Mouse (Mus musculus): Measurements from ENCODE around the gene Heca. TPM values are rescaled to one million over a fixed set of nuclear protein-coding genes. Genes with fewer than 3 reads are reported as not detected.
A peak's percentile ranks its signal among the peaks of the same experiment; 100 is the strongest.

Heca gene
- polyA plus RNA-seq, 1 experiment from 2014 or later, result 5.5 TPM

DNA sequence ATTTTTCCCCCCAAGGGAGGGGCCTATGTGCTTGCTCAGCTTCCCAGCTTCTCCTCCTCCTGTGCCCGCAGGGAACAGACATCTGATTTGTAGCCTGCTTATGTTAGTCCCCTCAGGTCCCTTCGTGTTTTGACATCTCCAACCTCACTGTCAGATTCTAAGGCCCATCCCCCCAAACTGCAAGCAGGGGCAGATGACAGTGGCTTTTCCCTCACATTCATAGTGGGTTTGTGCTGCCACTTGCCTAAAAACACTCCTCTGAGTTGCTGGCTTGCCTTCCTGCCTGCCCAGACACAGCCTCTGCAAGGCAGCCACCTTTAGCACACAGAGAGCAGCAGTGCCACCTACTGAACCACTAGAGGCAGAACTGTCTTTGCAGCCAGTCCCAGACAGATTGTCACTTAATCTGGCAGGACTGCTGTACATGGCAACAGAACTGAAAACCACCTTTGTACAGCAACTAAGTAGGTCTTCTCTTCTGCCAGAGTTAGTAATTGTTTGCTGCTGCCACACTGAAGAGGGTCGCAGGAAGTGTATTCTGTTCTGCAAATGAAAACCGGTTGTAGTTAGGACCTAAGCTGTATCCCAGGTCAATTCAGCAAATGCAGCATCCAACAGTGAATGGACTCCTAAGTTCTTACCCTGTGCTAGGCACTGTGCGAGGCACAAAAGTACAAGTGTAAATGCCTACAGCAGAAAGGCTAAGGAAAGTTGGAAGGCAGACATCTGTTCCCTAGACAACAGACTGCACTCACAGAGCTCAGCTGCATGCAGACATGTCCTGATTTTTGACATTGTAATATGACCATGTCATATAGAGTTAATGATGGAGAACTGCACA is 77.8 kb downstream of the Heca start:
- 33% methylated on average over 5 of the region's 5 CpGs for WGBS

DNA sequence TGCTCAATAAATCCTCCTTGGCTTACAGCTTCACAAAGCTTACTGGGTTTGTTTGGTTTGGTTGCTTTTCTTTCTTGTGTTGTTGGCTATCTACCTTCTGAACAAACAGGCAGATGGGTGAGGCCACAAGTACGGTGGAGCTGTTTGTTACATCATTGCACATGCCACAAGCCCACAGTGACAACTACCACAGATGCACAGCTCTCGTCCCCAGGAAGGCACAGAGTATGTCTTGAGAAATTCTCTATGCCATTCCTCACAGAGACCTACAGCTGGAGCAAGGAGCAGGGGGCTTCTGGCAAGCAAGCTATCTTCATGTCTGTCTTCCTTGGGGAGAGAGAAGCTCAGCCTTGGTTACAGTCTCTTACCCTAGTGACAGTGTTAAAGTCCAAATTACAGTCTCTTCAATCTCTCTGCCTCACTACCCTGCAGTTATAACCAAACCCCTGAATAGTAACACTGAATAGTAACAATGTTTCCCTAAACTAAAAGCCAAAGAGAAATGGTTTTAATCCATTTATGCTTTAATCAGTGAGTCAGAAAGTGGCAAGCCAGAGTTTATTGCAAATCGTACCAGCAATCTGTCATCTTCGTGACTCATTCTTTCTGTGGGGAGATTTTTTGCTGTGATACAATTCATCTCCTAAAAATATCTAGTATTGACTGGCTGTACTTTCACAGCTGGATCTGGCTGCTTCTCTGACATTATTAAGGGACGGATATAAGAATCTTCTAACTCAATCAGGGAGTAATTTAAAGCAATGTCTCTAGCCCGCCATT is 87.0 kb downstream of the Heca start:
- Histone ChIP-seq H3K36me3 (ENCODE audit: control insufficient read depth, insufficient read depth, low read length) (no peaks in the 10 kb centered on the region), H3K9ac (ENCODE audit: low read depth, low read length) (no peak overlapping the region), H3K4me2 (replicated peaks; ENCODE audit: low read depth, low read length) (no peak overlapping the region), H3K27ac (ENCODE audit: low read depth, low read length) (no peak overlapping the region), H3K9me3 (ENCODE audit: control insufficient read depth, low read length) (no peaks in the 10 kb centered on the region), H3K4me3 (ENCODE audit: low read depth, low read length) (no peak overlapping the region), H3K27me3 (ENCODE audit: control insufficient read depth, insufficient read depth, low read length) (no peaks in the 10 kb centered on the region), H3K4me1 (replicated peaks; ENCODE audit: control insufficient read depth, insufficient read depth, low read length) (no peaks in the 10 kb centered on the region)
- WGBS, result 88% methylated on average over 6 of the region's 6 CpGs
- DNase-seq (ENCODE audit: low spot score), result no peak
- no peak for ATAC-seq (ENCODE audit: low FRiP score)

More for the DNA sequence above, 77.8 kb downstream of the Heca start:
- peak; percentile 93 for ATAC-seq (ENCODE audit: low FRiP score)
- Histone ChIP-seq H3K27me3 (ENCODE audit: control insufficient read depth, insufficient read depth, low read length) (no peaks in the 10 kb centered on the region), H3K36me3 (ENCODE audit: control insufficient read depth, insufficient read depth, low read length) (no peaks in the 10 kb centered on the region), H3K4me1 (replicated peaks; ENCODE audit: control insufficient read depth, insufficient read depth, low read length) (no peaks in the 10 kb centered on the region), H3K9me3 (ENCODE audit: control insufficient read depth, low read length) (no peaks in the 10 kb centered on the region), H3K9ac (ENCODE audit: low read depth, low read length) (no peak overlapping the region), H3K4me2 (replicated peaks; ENCODE audit: low read depth, low read length) (no peak overlapping the region), H3K4me3 (ENCODE audit: low read depth, low read length) (no peak overlapping the region), H3K27ac (ENCODE audit: low read depth, low read length) (no peak overlapping the region)
- peak; percentile 68 for DNase-seq (ENCODE audit: low spot score)

DNA sequence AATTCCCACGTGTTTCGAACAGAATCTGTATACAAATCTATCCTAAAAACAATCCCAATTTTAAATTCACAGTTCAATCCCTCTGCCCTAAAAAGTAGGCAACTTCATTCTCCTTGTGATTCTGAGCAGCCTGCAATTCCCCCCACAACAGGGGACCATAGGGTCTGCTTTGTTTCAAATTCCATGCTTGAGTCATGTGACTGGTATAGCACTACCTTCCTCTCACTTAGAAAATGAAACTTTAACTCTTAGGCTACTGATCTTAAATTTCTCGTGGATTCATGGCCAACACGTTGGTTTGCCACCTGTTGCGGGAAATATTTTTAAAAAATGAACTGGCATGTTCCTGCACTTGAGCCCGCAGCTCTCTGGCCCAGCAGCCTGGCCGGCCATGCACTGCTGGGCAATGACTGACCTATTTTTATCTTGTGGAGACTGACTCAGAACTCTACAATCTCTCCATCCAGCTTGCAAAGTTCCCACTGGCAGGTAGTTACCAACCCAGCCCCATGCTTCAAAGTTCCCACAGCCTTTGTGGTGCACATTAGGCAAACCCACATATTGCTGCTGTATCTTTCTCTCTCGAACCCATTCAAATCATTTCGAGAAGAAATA is 90.1 kb downstream of the Heca start:
- no peaks in the 10 kb centered on the region for H3K36me3 ChIP-seq (ENCODE audit: control insufficient read depth, insufficient read depth, low read length)
- no peaks in the 10 kb centered on the region for H3K27me3 ChIP-seq (ENCODE audit: control insufficient read depth, insufficient read depth, low read length)
- no peak overlapping the region for H3K27ac ChIP-seq (ENCODE audit: low read depth, low read length)
- no peaks in the 10 kb centered on the region for H3K9me3 ChIP-seq (ENCODE audit: control insufficient read depth, low read length)
- H3K4me3 ChIP-seq (ENCODE audit: low read depth, low read length), result no peak overlapping the region
- DNase-seq (ENCODE audit: low spot score) (no peak), ATAC-seq (ENCODE audit: low FRiP score) (no peak)
- WGBS, result 83% methylated on average over 9 of the region's 9 CpGs
- H3K9ac ChIP-seq (ENCODE audit: low read depth, low read length), result no peak overlapping the region
- no peak overlapping the region for H3K4me2 ChIP-seq (replicated peaks; ENCODE audit: low read depth, low read length)
- H3K4me1 ChIP-seq (replicated peaks; ENCODE audit: control insufficient read depth, insufficient read depth, low read length), result no peaks in the 10 kb centered on the region

GRCm38 (mm10) chr10:17844781-17845537 is 102.9 kb downstream of the Heca start:
- Histone ChIP-seq H3K9ac (ENCODE audit: low read depth, low read length) (no peak overlapping the region), H3K36me3 (ENCODE audit: control insufficient read depth, insufficient read depth, low read length) (no peaks in the 10 kb centered on the region), H3K4me3 (ENCODE audit: low read depth, low read length) (no peak overlapping the region), H3K27ac (ENCODE audit: low read depth, low read length) (no peak overlapping the region), H3K27me3 (ENCODE audit: control insufficient read depth, insufficient read depth, low read length) (no peaks in the 10 kb centered on the region), H3K4me1 (replicated peaks; ENCODE audit: control insufficient read depth, insufficient read depth, low read length) (no peaks in the 10 kb centered on the region), H3K9me3 (ENCODE audit: control insufficient read depth, low read length) (no peaks in the 10 kb centered on the region), H3K4me2 (replicated peaks; ENCODE audit: low read depth, low read length) (no peak overlapping the region)
- DNase-seq (ENCODE audit: low spot score) (no peak), ATAC-seq (ENCODE audit: low FRiP score) (no peak)
- 81% methylated on average over 4 of the region's 4 CpGs for WGBS

GRCm38 (mm10) chr10:17842030-17842429 is 105.8 kb downstream of the Heca start:
- no peaks in the 10 kb centered on the region for H3K4me1 ChIP-seq (replicated peaks; ENCODE audit: control insufficient read depth, insufficient read depth, low read length)
- DNase-seq (ENCODE audit: low spot score), result no peak
- no peak for ATAC-seq (ENCODE audit: low FRiP score)
- H3K36me3 ChIP-seq (ENCODE audit: control insufficient read depth, insufficient read depth, low read length), result no peaks in the 10 kb centered on the region
- H3K4me2 ChIP-seq (replicated peaks; ENCODE audit: low read depth, low read length), result no peak overlapping the region
- 93% methylated on average over 3 of the region's 3 CpGs for WGBS
- H3K9me3 ChIP-seq (ENCODE audit: control insufficient read depth, low read length), result no peaks in the 10 kb centered on the region
- H3K9ac ChIP-seq (ENCODE audit: low read depth, low read length), result no peak overlapping the region
- H3K4me3 ChIP-seq (ENCODE audit: low read depth, low read length), result no peak overlapping the region
- no peaks in the 10 kb centered on the region for H3K27me3 ChIP-seq (ENCODE audit: control insufficient read depth, insufficient read depth, low read length)
- H3K27ac ChIP-seq (ENCODE audit: low read depth, low read length), result no peak overlapping the region

DNA sequence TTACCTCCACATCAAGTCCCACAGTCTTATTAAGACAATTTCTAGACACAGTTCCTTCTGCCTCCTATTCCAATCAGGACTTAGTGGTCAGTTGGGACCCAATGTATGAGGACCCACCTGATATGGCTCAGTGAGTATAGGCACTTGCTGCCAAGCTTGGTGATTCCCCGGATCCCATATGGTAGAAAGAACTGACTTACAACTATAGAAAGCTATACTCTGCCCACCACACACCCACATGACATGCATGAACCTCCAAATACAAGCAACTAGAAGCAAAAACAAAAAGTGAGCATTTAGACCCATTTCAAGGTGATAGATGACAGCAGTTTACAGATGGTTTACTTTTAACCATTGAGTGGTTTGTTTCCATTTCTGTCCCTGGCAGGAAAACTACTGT is 111.6 kb downstream of the Heca start:
- no peak overlapping the region for H3K9ac ChIP-seq (ENCODE audit: low read depth, low read length)
- no peaks in the 10 kb centered on the region for H3K9me3 ChIP-seq (ENCODE audit: control insufficient read depth, low read length)
- H3K4me3 ChIP-seq (ENCODE audit: low read depth, low read length), result no peak overlapping the region
- no peak overlapping the region for H3K27ac ChIP-seq (ENCODE audit: low read depth, low read length)
- no peaks in the 10 kb centered on the region for H3K36me3 ChIP-seq (ENCODE audit: control insufficient read depth, insufficient read depth, low read length)
- no peak for ATAC-seq (ENCODE audit: low FRiP score)
- no peaks in the 10 kb centered on the region for H3K27me3 ChIP-seq (ENCODE audit: control insufficient read depth, insufficient read depth, low read length)
- DNase-seq (ENCODE audit: low spot score), result no peak
- no peaks in the 10 kb centered on the region for H3K4me1 ChIP-seq (replicated peaks; ENCODE audit: control insufficient read depth, insufficient read depth, low read length)
- 83% methylated on average over 1 of the region's 1 CpGs for WGBS
- no peak overlapping the region for H3K4me2 ChIP-seq (replicated peaks; ENCODE audit: low read depth, low read length)

GRCm38 (mm10) chr10:17835031-17835430 is 112.8 kb downstream of the Heca start:
- H3K4me2 ChIP-seq (replicated peaks; ENCODE audit: low read depth, low read length), result no peak overlapping the region
- H3K36me3 ChIP-seq (ENCODE audit: control insufficient read depth, insufficient read depth, low read length), result no peaks in the 10 kb centered on the region
- H3K4me1 ChIP-seq (replicated peaks; ENCODE audit: control insufficient read depth, insufficient read depth, low read length), result no peaks in the 10 kb centered on the region
- H3K9ac ChIP-seq (ENCODE audit: low read depth, low read length), result no peak overlapping the region
- ATAC-seq (ENCODE audit: low FRiP score) (no peak), DNase-seq (ENCODE audit: low spot score) (no peak)
- H3K27me3 ChIP-seq (ENCODE audit: control insufficient read depth, insufficient read depth, low read length), result no peaks in the 10 kb centered on the region
- H3K4me3 ChIP-seq (ENCODE audit: low read depth, low read length), result no peak overlapping the region
- H3K9me3 ChIP-seq (ENCODE audit: control insufficient read depth, low read length), result no peaks in the 10 kb centered on the region
- WGBS, result 85% methylated on average over 6 of the region's 6 CpGs
- H3K27ac ChIP-seq (ENCODE audit: low read depth, low read length), result no peak overlapping the region

DNA sequence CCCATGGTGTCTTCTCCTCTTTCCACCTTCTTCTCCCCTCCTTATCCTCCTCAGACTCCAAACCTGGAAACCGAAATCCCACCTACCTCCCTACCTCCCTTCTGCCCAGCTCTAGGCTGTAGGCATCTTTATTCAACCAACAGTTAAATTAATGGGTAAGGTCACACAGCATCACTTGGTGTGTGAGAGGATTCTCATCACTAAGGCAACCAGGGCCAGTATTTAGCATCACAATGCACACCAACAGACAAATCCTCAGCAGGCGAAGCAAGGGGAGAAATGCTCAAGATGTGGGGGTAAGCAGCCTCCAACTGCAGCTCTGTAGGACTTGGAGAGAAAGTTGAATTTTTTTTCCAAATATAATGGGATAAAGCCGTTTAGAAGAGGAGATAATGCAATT is 116.8 kb downstream of the Heca start:
- Histone ChIP-seq H3K36me3 (ENCODE audit: control insufficient read depth, insufficient read depth, low read length) (no peaks in the 10 kb centered on the region), H3K4me3 (ENCODE audit: low read depth, low read length) (no peak overlapping the region), H3K27me3 (ENCODE audit: control insufficient read depth, insufficient read depth, low read length) (no peaks in the 10 kb centered on the region), H3K9me3 (ENCODE audit: control insufficient read depth, low read length) (no peaks in the 10 kb centered on the region), H3K4me1 (replicated peaks; ENCODE audit: control insufficient read depth, insufficient read depth, low read length) (no peaks in the 10 kb centered on the region), H3K9ac (ENCODE audit: low read depth, low read length) (no peak overlapping the region), H3K27ac (ENCODE audit: low read depth, low read length) (no peak overlapping the region), H3K4me2 (replicated peaks; ENCODE audit: low read depth, low read length) (no peak overlapping the region)
- ATAC-seq (ENCODE audit: low FRiP score) (peak; percentile 77), DNase-seq (ENCODE audit: low spot score) (peak; percentile 37)
- 26% methylated on average over 3 of the region's 3 CpGs for WGBS
